Mouse (Mus musculus) forebrain, embryonic 14.5 days (tissue): ENCODE measurements around the gene Mta2. TPM values are rescaled to one million over a fixed set of nuclear protein-coding genes. Genes with fewer than 3 reads are reported as not detected.

ENCODE experiments used
- ATAC-seq: fragments of 200-750 bp; cut with Nextera tagmentation; 2 replicates; pipeline ENCODE4 v1.8.0; 2017; ENCODE audit warnings: mild to moderate bottlenecking, moderate library complexity
- DNase-seq: peaks from one replicate; pipeline ENCODE4 v3.0.0-alpha.2; 2015; ENCODE audit warnings: low spot score
- H3K27ac ChIP-seq: fragments of 300-500 bp; sonication (generic); 2 replicates; pipeline ENCODE4 v1.5.1; 2014; ENCODE audit warnings: low read depth, mild to moderate bottlenecking, control low read depth, low read length, moderate library complexity
- H3K27me3 ChIP-seq: fragments of 300-500 bp; sonication (generic); replicated peaks from 2 replicates; pipeline ENCODE4 v1.6.1; 2014; ENCODE audit warnings: low read length, control low read depth, mixed read lengths; ENCODE audit not compliant: control insufficient read depth, insufficient read depth
- H3K36me3 ChIP-seq: fragments of 300-500 bp; sonication (generic); 2 replicates; pipeline ENCODE4 v1.6.1; 2014; ENCODE audit warnings: low read length, control low read depth; ENCODE audit not compliant: control insufficient read depth, insufficient read depth
- H3K4me1 ChIP-seq: fragments of 300-500 bp; sonication (generic); 2 replicates; pipeline ENCODE4 v1.6.1; 2014; ENCODE audit warnings: antibody characterized with exemption, low read length, control low read depth; ENCODE audit not compliant: control insufficient read depth, insufficient read depth
- H3K4me2 ChIP-seq: fragments of 300-500 bp; sonication (generic); 2 replicates; pipeline ENCODE4 v1.6.1; 2014; ENCODE audit warnings: mild to moderate bottlenecking, control low read depth, low read length
- H3K4me3 ChIP-seq: fragments of 300-500 bp; sonication (generic); 2 replicates; pipeline ENCODE4 v1.5.1; 2014; ENCODE audit warnings: low read depth, low read length, control low read depth
- H3K9ac ChIP-seq: fragments of 300-500 bp; sonication (generic); 2 replicates; pipeline ENCODE4 v1.6.1; 2014; ENCODE audit warnings: mild to moderate bottlenecking, low read length, control low read depth, moderate library complexity
- H3K9me3 ChIP-seq: fragments of 300-500 bp; sonication (generic); replicated peaks from 2 replicates; pipeline ENCODE4 v1.6.1; 2016; ENCODE audit warnings: low read length, control low read depth, mixed read lengths; ENCODE audit not compliant: control insufficient read depth
- WGBS: fragments of 180-500 bp; shearing (Covaris S2); extraction: QIAGEN DNeasy Blood & Tissue Kit; methylation state at CpG from one replicate; pipeline ENCODE4 v1.1.7; 2014; 5-methylcytosine and 5-hydroxymethylcytosine counted together
- polyA plus RNA-seq: library from polyadenylated mRNA; unstranded; fragments of >200 nt; fragmentation: Nextera tagmentation; extraction: Ambion mirVana; gene quantifications from 2 replicates; pipeline ENCODE4 v1.2.1, GENCODE M21; 2014

Mta2 gene
- polyA plus RNA-seq, 1 experiment from 2014 or later: 57.1 TPM

DNA sequence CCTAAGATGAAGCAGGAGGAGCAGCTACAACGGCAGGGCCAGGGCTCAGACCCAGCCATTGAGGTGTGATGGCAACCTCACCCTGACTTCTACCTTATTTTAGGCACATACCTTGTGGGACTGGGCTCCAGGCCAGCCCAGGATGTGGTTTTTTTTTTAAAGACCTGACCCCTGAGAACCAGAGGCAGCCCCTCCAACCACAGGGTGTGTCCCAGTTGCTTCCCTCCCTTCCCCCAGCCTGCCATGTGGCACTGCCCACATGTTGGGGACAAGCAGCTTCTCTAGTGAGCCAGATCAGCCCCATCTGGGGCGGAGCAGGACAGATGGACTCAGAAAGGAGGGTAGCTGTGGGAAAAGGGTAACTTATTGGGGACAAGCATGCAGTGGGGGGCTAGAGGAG lies 14.9 kb upstream of the Mta2 start:
- H3K36me3 ChIP-seq: peaks cover 40% of the 10 kb centered on the region
- H3K27ac ChIP-seq: no peak overlapping the region
- DNase-seq (no peak), ATAC-seq (no peak)
- H3K27me3 ChIP-seq: no peaks in the 10 kb centered on the region
- peaks cover 1% of the 10 kb centered on the region; the same call in 1 of the 2 replicates for H3K4me1 ChIP-seq
- no peak overlapping the region for H3K9ac ChIP-seq
- no peaks in the 10 kb centered on the region for H3K9me3 ChIP-seq
- no peak overlapping the region for H3K4me3 ChIP-seq
- 94% methylated on average over 2 of the region's 2 CpGs for WGBS
- no peak overlapping the region for H3K4me2 ChIP-seq

DNA sequence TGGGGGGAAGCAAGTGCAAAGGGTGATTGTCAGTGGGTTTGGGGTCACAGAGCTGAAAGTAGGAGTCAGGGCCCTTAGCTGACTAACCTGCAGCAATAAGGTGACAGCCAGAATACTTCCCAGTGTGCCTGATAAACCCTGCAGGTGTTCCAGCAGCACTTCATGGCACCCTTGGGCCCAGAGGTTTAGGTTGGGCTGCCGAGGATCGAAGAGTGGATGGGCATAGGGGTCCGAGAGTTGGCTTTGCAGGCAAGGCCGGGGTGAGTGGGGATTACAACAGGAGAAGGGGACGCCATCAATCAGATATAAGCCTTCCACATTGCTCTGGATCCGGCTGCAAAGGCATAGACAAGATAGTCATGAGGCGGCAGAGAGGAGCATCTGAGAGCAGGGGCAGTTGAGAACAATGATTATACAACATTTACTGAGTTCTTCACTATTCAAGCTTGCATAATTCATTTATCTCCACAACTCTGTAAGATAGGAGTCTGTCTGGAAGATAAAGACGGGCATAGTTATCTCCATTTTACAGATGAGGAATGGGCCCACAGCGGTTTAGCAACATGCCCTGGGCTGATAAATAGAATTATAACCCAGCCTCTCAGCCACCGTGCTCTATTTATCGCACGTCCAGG lies 13.7 kb upstream of the Mta2 start:
- Histone ChIP-seq H3K27ac (no peak overlapping the region), H3K36me3 (peaks cover 36% of the 10 kb centered on the region), H3K4me1 (no peaks in the 10 kb centered on the region; the same call in 1 of the 2 replicates), H3K27me3 (no peaks in the 10 kb centered on the region), H3K9me3 (no peaks in the 10 kb centered on the region), H3K4me2 (no peak overlapping the region), H3K4me3 (no peak overlapping the region), H3K9ac (no peak overlapping the region)
- 94% methylated on average over 12 of the region's 12 CpGs for WGBS
- DNase-seq (no peak), ATAC-seq (no peak)

DNA sequence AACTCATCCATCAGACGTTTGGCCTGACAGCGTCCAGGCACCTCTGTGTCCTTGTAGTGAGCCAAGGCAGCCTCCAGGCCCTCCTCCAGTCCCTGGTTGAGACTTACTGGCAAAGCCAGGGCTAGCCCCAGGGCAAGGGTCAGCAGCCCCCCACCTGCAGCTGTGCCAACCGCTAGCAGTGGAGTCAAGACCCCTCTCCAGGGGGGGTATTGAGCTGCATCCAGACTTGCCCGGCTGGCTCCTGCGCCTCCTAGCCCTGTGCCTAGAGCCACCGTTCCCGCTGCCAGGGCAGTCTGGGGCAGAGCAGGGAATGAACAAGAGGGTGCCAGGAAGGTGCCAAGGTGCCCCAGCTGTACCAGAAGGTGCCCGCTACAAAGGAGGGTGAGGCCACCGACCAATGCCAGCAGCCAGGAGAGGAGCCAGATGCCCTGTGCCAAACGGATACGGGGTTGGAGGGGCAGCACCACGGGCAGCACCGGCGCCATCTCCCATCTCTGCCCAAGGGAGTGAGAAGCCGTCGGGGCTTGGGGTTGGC lies 12.9 kb upstream of the Mta2 start:
- H3K9me3 ChIP-seq: no peaks in the 10 kb centered on the region
- H3K4me2 ChIP-seq: peak overlapping the region; percentile 73
- H3K36me3 ChIP-seq: peaks cover 31% of the 10 kb centered on the region
- peak overlapping the region; percentile 48 for H3K4me3 ChIP-seq
- no peak overlapping the region for H3K27ac ChIP-seq
- H3K4me1 ChIP-seq: no peaks in the 10 kb centered on the region; the same call in 1 of the 2 replicates
- no peaks in the 10 kb centered on the region for H3K27me3 ChIP-seq
- ATAC-seq (peak; percentile 27), DNase-seq (no peak)
- WGBS: 15% methylated on average over 16 of the region's 16 CpGs
- peak overlapping the region; percentile 68 for H3K9ac ChIP-seq

DNA sequence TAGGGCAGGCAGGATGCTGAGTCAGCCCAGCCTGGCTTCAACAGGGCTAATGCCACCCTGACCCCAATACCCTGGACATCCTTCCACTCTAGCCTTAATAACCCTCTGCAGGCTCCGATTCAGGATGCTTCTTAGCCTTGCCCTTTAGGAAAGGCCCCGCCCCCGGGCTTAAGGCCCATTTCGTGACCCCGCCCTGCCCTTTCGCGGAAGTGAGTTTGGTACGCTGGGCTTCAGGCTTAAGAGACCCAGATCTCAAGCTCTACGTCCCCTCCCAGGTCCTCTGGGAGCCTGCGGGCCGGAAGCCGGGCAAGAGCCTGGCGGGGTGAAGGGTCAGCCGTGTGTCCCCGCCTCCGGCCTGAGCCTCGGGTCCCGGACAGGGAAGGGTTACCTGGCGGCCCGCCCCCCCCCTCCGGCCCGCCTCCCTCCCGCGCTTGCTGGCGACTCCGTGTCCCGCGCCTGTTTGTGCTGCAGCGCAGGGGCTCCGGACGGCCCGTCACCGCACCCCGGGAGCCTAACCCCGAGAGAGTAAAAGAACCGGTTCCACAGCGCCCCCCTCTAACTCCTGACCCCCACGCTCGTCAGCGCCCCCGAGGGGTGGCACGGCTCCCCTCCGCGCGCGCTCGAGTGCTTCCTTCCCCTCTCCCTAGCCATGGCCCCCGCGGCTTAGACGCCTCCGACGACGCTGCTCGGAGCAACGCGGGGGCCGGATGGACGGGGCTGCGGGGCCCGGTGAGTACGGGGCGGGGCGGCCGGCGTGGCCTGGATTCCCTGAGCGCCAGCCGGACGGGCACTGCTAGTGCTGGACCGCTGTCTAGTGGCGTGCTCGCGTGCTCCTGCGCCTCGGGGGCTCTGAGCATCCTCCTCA lies 12.2 kb upstream of the Mta2 start, which contains the start of the genes Rom1 and Eml3:
Gene Rom1, minus strand, starts transcription at position 133 of the 865 bp plus-strand sequence.
Gene Eml3, plus strand, starts transcription at position 329 of the 865 bp plus-strand sequence.
- H3K27ac ChIP-seq: no peak within 1 kb of the TSS
- ATAC-seq (peak; percentile 72), DNase-seq (peak; percentile 44)
- peak within 1 kb of the TSS; percentile 48 for H3K4me3 ChIP-seq
- WGBS: under 1% methylated on average over 68 of the region's 74 CpGs
- H3K4me1 ChIP-seq: no peaks in the 10 kb centered on the region; the same call in 1 of the 2 replicates
- H3K9me3 ChIP-seq: no peaks in the 10 kb centered on the region
- H3K27me3 ChIP-seq: no peaks in the 10 kb centered on the region
- peaks cover 29% of the 10 kb centered on the region for H3K36me3 ChIP-seq
- peak within 1 kb of the TSS; percentile 68 for H3K9ac ChIP-seq
- H3K4me2 ChIP-seq: peak within 1 kb of the TSS; percentile 73

DNA sequence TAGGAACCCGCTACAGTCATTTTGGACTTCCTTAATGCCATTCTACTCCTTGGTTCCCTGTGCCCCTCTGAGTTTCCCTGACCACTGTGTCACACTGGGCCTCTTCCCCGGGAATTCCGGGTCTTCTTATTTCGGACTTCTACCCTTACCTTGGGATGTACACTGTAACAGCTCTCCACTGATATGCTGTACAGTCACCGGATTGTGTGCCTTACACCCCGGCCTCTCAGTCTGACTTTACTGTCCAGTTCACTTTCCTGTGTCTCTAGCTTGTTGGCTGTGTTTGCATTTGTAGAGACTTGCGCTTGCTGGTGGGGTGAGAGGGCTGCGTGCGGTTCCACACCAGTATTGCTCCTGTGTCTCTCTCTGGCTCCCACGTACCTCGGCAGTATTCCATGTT lies 11.6 kb upstream of the Mta2 start:
- H3K27ac ChIP-seq: no peak overlapping the region
- no peak for ATAC-seq
- WGBS: 14% methylated on average over 11 of the region's 11 CpGs

DNA sequence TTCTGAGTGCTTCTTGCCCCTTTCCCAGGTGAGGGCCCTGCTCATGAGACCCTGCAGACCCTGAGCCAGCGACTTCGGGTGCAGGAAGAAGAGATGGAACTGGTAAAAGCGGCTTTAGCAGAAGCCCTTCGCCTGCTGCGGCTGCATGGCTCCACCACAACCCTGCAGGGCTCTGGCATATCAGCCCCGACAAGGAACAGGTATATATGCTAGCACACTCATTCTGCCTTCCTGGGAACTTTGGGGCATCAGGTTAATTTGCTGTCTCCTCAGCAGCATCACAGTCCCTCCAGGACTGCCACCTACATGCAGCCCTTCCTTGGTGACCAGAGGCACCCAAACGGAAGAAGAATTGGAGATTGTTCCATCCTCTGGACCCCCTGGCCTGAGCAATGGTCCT lies 10.9 kb upstream of the Mta2 start:
- peaks cover 22% of the 10 kb centered on the region for H3K36me3 ChIP-seq
- no peaks in the 10 kb centered on the region for H3K27me3 ChIP-seq
- H3K9me3 ChIP-seq: no peaks in the 10 kb centered on the region
- no peak overlapping the region for H3K4me2 ChIP-seq
- ATAC-seq (no peak), DNase-seq (no peak)
- no peaks in the 10 kb centered on the region; the same call in 1 of the 2 replicates for H3K4me1 ChIP-seq
- no peak overlapping the region for H3K9ac ChIP-seq
- 84% methylated on average over 7 of the region's 7 CpGs for WGBS
- no peak overlapping the region for H3K4me3 ChIP-seq
- no peak overlapping the region for H3K27ac ChIP-seq

More for the DNA sequence above, 11.6 kb upstream of the Mta2 start:
- Histone ChIP-seq H3K9ac (peak overlapping the region; percentile 68), H3K27me3 (no peaks in the 10 kb centered on the region), H3K4me3 (peak overlapping the region; percentile 48), H3K4me1 (no peaks in the 10 kb centered on the region; the same call in 1 of the 2 replicates), H3K4me2 (peak overlapping the region; percentile 73), H3K36me3 (peaks cover 29% of the 10 kb centered on the region), H3K9me3 (no peaks in the 10 kb centered on the region)
- DNase-seq: no peak

DNA sequence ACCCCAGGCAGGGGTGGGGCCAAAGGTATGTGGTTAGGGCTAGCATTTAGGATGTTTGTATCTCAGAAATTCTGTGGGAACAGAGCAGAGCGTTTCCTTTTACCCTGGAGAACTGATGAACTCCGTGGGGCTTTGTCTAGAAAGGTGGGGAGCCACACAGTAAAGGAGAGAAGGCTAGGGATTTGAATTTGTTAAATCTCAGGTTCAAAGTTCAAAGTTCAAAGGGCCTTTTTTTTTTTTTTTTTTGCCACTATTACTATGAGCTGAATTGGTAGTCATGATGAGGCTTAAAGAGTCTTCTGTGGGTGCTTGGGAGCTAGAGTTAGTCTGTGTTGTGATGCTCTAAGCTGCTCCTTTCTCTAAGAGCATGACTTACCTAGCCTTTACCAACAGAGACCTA lies 4.9 kb upstream of the Mta2 start:
- H3K27ac ChIP-seq: no peak overlapping the region
- DNase-seq (no peak), ATAC-seq (no peak)
- 86% methylated on average over 2 of the region's 2 CpGs for WGBS
- H3K4me3 ChIP-seq: no peak overlapping the region
- H3K9me3 ChIP-seq: no peaks in the 10 kb centered on the region
- no peak overlapping the region for H3K4me2 ChIP-seq
- H3K4me1 ChIP-seq: peaks cover 5% of the 10 kb centered on the region; the same call in 1 of the 2 replicates
- H3K36me3 ChIP-seq: no peaks in the 10 kb centered on the region
- no peaks in the 10 kb centered on the region for H3K27me3 ChIP-seq
- H3K9ac ChIP-seq: no peak overlapping the region

DNA sequence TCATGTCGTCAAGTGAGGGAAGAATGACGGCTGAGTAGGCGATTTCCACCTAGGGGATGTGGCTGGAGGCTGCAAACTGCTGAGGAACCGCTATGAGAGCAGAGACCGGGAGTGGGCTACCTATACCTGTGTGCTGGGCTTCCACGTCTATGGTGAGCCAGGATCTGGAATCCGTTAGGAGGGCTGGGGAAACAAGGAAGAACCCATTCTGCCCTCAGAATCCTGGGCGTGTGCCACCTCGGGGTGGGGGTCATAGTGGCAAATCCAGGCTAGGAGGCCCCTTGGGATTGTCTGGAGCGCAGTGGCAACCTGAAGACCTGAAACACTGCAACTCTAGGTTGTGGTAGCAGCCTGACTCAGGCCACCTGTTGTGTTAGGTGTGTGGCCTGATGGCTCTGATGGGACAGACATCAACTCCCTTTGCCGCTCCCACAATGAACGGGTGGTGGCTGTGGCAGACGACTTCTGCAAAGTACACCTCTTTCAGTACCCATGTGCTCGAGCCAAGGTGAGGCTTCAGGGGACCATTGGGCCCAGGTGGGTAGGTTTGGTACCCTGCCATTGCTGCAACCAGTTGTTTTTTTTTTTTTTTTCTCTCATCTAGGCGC lies 1.0 kb upstream of the Mta2 start:
- H3K9ac ChIP-seq: peak overlapping the region; percentile 99
- H3K9me3 ChIP-seq: no peaks in the 10 kb centered on the region
- H3K4me1 ChIP-seq: peaks cover 25% of the 10 kb centered on the region
- H3K27me3 ChIP-seq: no peaks in the 10 kb centered on the region
- no peak for DNase-seq
- peaks cover 17% of the 10 kb centered on the region for H3K36me3 ChIP-seq
- no peak overlapping the region for H3K4me3 ChIP-seq
- no peak overlapping the region; the same call in 1 of the 2 replicates for H3K4me2 ChIP-seq
- H3K27ac ChIP-seq: peak overlapping the region; percentile 95; the same call in 1 of the 2 replicates
- WGBS: 83% methylated on average over 15 of the region's 15 CpGs
- no peak for ATAC-seq
